Mouse (Mus musculus) gastrocnemius, postnatal 25 days (tissue): ENCODE measurements around the gene Ppp3ca. TPM values are rescaled to one million over a fixed set of nuclear protein-coding genes. Genes with fewer than 3 reads are reported as not detected.
A peak's percentile ranks its signal among the peaks of the same experiment; 100 is the strongest.

ENCODE experiments used
- DNase-seq: peaks from one replicate; pipeline ENCODE4 v3.0.0; 2022
- total RNA-seq, 2 experiments: library from RNA; stranded (reverse); gene quantifications; 1 replicate in 1 of 2; 2 replicates in 1 of 2; pipeline ENCODE4 v1.2.3; 2021

Gene Ppp3ca
- total RNA-seq, 2 experiments from 2014 or later: 130 to 149 TPM

- no peak for DNase-seq
These were observed 93.9 kb downstream of the Ppp3ca start for GRCm38 (mm10) chr3:136763717-136764270.

- no peak for DNase-seq
These were observed 95.6 kb downstream of the Ppp3ca start for GRCm38 (mm10) chr3:136765569-136765968.

GRCm38 (mm10) chr3:136768775-136769485 is 99.0 kb downstream of the Ppp3ca start:
- no peak for DNase-seq

GRCm38 (mm10) chr3:136769486-136769882 is 99.6 kb downstream of the Ppp3ca start:
- DNase-seq: no peak

GRCm38 (mm10) chr3:136771700-136772099 is 101.8 kb downstream of the Ppp3ca start:
- no peak for DNase-seq

GRCm38 (mm10) chr3:136773217-136773616 is 103.3 kb downstream of the Ppp3ca start:
- DNase-seq: no peak

GRCm38 (mm10) chr3:136774196-136774595 is 104.3 kb downstream of the Ppp3ca start:
- DNase-seq: no peak

- no peak for DNase-seq
These were observed 106.6 kb downstream of the Ppp3ca start for GRCm38 (mm10) chr3:136776525-136776924.

- no peak for DNase-seq
These were observed 107.5 kb downstream of the Ppp3ca start for GRCm38 (mm10) chr3:136777380-136777779.

- DNase-seq: no peak
These were observed 107.9 kb downstream of the Ppp3ca start for GRCm38 (mm10) chr3:136777787-136778216.

- DNase-seq: no peak
These were observed 110.4 kb downstream of the Ppp3ca start for GRCm38 (mm10) chr3:136780321-136780720.

GRCm38 (mm10) chr3:136782058-136782457 is 112.1 kb downstream of the Ppp3ca start:
- no peak for DNase-seq

GRCm38 (mm10) chr3:136785686-136786085 is 115.8 kb downstream of the Ppp3ca start:
- DNase-seq: no peak

- DNase-seq: no peak
These were observed 120.4 kb downstream of the Ppp3ca start for GRCm38 (mm10) chr3:136790261-136790871.

GRCm38 (mm10) chr3:136791404-136791803 is 121.5 kb downstream of the Ppp3ca start:
- DNase-seq: no peak

GRCm38 (mm10) chr3:136791946-136792345 is 122.0 kb downstream of the Ppp3ca start:
- DNase-seq: no peak

- DNase-seq: no peak
These were observed 123.5 kb downstream of the Ppp3ca start for GRCm38 (mm10) chr3:136793411-136793810.

GRCm38 (mm10) chr3:136794426-136795217 is 124.7 kb downstream of the Ppp3ca start:
- no peak for DNase-seq

GRCm38 (mm10) chr3:136798896-136799295 is 129.0 kb downstream of the Ppp3ca start:
- DNase-seq: no peak

- DNase-seq: peak; percentile 84
These were observed 132.7 kb downstream of the Ppp3ca start for GRCm38 (mm10) chr3:136802595-136802994.

GRCm38 (mm10) chr3:136805897-136806296 is 136.0 kb downstream of the Ppp3ca start:
- no peak for DNase-seq

GRCm38 (mm10) chr3:136810271-136810670 is 140.3 kb downstream of the Ppp3ca start:
- DNase-seq: no peak

GRCm38 (mm10) chr3:136812162-136812561 is 142.2 kb downstream of the Ppp3ca start:
- no peak for DNase-seq
